Comparison of ENCODE assay signal across 8 mouse cellular contexts in genomic region chr9:110871030-110871429, GRCm38 (mm10). TPM values are rescaled to one million over a fixed set of nuclear protein-coding genes. Genes with fewer than 3 reads are reported as not detected.
DNase-seq lines count a peak whose midpoint lies in the region; ATAC-seq and TF ChIP-seq lines count a peak whose summit lies in the region.

No protein-coding gene starts in this region.

- no peak overlapping the region for H3K9ac ChIP-seq in MEL (ENCODE audit: control insufficient read depth, low read depth, low read length, poor library complexity, severe bottlenecking)
- H3K9ac ChIP-seq in midbrain, postnatal 0 days (replicated peaks; ENCODE audit: low read length, poor library complexity, severe bottlenecking) = no peak overlapping the region

- no peak overlapping the region for H3K4me2 ChIP-seq in midbrain, postnatal 0 days (ENCODE audit: low read depth, low read length, poor library complexity, severe bottlenecking)

- peak; percentile 70 to 72 for DNase-seq in left cerebral cortex, adult 18-20 months (ENCODE audit: low spot score in 2 of 2)
- DNase-seq in left cerebral cortex, adult 8-10 months (ENCODE audit: low spot score in 2 of 2) = no peak
- peak; percentile 37 for DNase-seq in MEL (ENCODE audit: low read depth, low spot score)
- DNase-seq in brain, embryonic 14.5 days (ENCODE audit: low read depth) = peak; percentile 53
- DNase-seq in forelimb bud, embryonic 11.5 days (ENCODE audit: low read depth, low spot score) = peak; percentile 68
- DNase-seq in layer of hippocampus, postnatal 10 days (ENCODE audit: low spot score in 2 of 2) = peak; percentile 74 to 75
- DNase-seq in midbrain, postnatal 0 days (ENCODE audit: low spot score) = peak; percentile 75
- no peak for DNase-seq in urinary bladder, postnatal 10 days (ENCODE audit: low spot score)

- ATAC-seq in midbrain, postnatal 0 days (ENCODE audit: low FRiP score) = no peak

- WGBS in midbrain, postnatal 0 days = 23% methylated on average over 7 of the region's 7 CpGs

- H3K4me3 ChIP-seq in MEL (ENCODE audit: control insufficient read depth in 1 of 2, insufficient read depth in 1 of 2, low read depth in 2 of 2, low read length in 2 of 2) = no peak overlapping the region
- H3K4me3 ChIP-seq in midbrain, postnatal 0 days (ENCODE audit: low read depth, low read length) = no peak overlapping the region

- no peaks in the 10 kb centered on the region for H3K79me2 ChIP-seq in MEL (ENCODE audit: control insufficient read depth, insufficient read depth, low read length, poor library complexity)

- H3K4me1 ChIP-seq in MEL (ENCODE audit: control insufficient read depth in 1 of 2, insufficient read depth in 2 of 2, low read length in 2 of 2) = no peaks in the 10 kb centered on the region
- H3K4me1 ChIP-seq in midbrain, postnatal 0 days (ENCODE audit: insufficient read depth, low read length) = peaks cover 11% of the 10 kb centered on the region; the same call in 1 of the 2 replicates

- H3K36me3 ChIP-seq in MEL (ENCODE audit: control insufficient read depth in 1 of 2, insufficient read depth in 2 of 2, low read length in 2 of 2) = no peaks in the 10 kb centered on the region
- no peaks in the 10 kb centered on the region for H3K36me3 ChIP-seq in midbrain, postnatal 0 days (ENCODE audit: insufficient read depth, low read length)

- TF ChIP-seq POLR2A in MEL (IDR thresholded peaks at IDR 0.05; ENCODE audit: control insufficient read depth in 1 of 2, insufficient read depth in 1 of 2, low read depth in 1 of 2, low read length in 2 of 2, poor library complexity in 1 of 2) = no peak
- TF ChIP-seq POLR2A in brain, embryonic 14.5 days (IDR thresholded peaks at IDR 0.05; ENCODE audit: borderline replicate concordance, extremely low read depth, insufficient read depth, insufficient read length, poor library complexity, severe bottlenecking) = no peak

- H3K9me3 ChIP-seq in MEL (replicated peaks; ENCODE audit: insufficient read depth, low read length) = no peaks in the 10 kb centered on the region
- H3K9me3 ChIP-seq in midbrain, postnatal 0 days (ENCODE audit: low read length) = no peaks in the 10 kb centered on the region

- TF ChIP-seq CTCF in MEL (IDR thresholded peaks at IDR 0.05 in 2 of 3, conservative IDR thresholded peaks at IDR 0.05 in 1 of 3; ENCODE audit: control insufficient read depth in 1 of 3, insufficient read depth in 1 of 3, low read depth in 2 of 3, low read length in 3 of 3, poor library complexity in 1 of 3, severe bottlenecking in 1 of 3) = peak; percentile 65 to 80 (median 80)
- peak; percentile 72; the same call in 1 of the 2 replicates for TF ChIP-seq CTCF in brain, embryonic 14.5 days (IDR thresholded peaks at IDR 0.05; ENCODE audit: borderline replicate concordance, extremely low read depth, insufficient read depth, insufficient read length)
- TF ChIP-seq CTCF in midbrain, postnatal 0 days (IDR thresholded peaks at IDR 0.05) = peak; percentile 81

- TF ChIP-seq RAD21 in MEL (IDR thresholded peaks at IDR 0.05; ENCODE audit: low read depth, low read length) = peak; percentile 74

- no peaks in the 10 kb centered on the region for H3K27me3 ChIP-seq in MEL (ENCODE audit: control insufficient read depth in 1 of 2, insufficient read depth in 2 of 2, low read length in 2 of 2)
- H3K27me3 ChIP-seq in midbrain, postnatal 0 days (ENCODE audit: insufficient read depth, low read length) = no peaks in the 10 kb centered on the region

- H3K27ac ChIP-seq in MEL (ENCODE audit: control insufficient read depth, low read depth, low read length) = no peak overlapping the region
- no peak overlapping the region for H3K27ac ChIP-seq in midbrain, postnatal 0 days (ENCODE audit: low read depth, low read length)

- TF ChIP-seq EP300 in MEL (IDR thresholded peaks at IDR 0.05; ENCODE audit: low read depth in 1 of 2, low read length in 2 of 2) = no peak

TF ChIP-seq in MEL, 35 proteins besides CTCF, POLR2A, EP300 and RAD21:
- TF ChIP-seq ZC3H11A (IDR thresholded peaks at IDR 0.05; ENCODE audit: low read depth, low read length) = peak; percentile 54
- TF ChIP-seq MAX (IDR thresholded peaks at IDR 0.05; ENCODE audit: low read length) = no peak
- peak; percentile 67 for TF ChIP-seq SMC3 (IDR thresholded peaks at IDR 0.05; ENCODE audit: low read depth, low read length)

RNA-seq across cellular contexts. Expression of gene Als2cl, which starts 8.6 kb away (rescaled TPM):
- 10 to 100 TPM; 10.6 to 14.2 TPM for total RNA-seq in left cerebral cortex, adult 18-20 months (2021)
- total RNA-seq in left cerebral cortex, adult 8-10 months (2022) = 10 to 100 TPM in 2 of 4 experiments, 1 to 10 TPM in 2; 8.4 to 13.0 (median 10.4) TPM
- not detected in 2 replicates for total RNA-seq in MEL (2012; rRNA removed)
- polyA plus RNA-seq in MEL (2012; ENCODE audit: insufficient read depth in 1 of 2, insufficient read length in 2 of 2, low read depth in 1 of 2, low replicate concordance in 2 of 2, missing spikeins in 1 of 2) = under 1 TPM in 1 of 2 experiments, not detected in 1; 0.21 TPM
- 2.6 and 3.9 TPM in 2 replicates for polyA plus RNA-seq in brain, embryonic 14.5 days (2012; rRNA removed)
- total RNA-seq in layer of hippocampus, postnatal 10 days (2021) = 10 to 100 TPM; 11.6 to 15.4 TPM
- 5.8 and 9.0 TPM in 2 replicates for total RNA-seq in midbrain, postnatal 0 days (2014; rRNA removed)
- 1.2 and 1.6 TPM in 2 replicates for polyA plus RNA-seq in midbrain, postnatal 0 days (2015; fragmentation: Nextera tagmentation; extraction: Ambion mirVana)

RNA-seq across cellular contexts. Expression of gene Tmie, which starts 8.9 kb away (rescaled TPM):
- total RNA-seq in left cerebral cortex, adult 18-20 months (2021) = 1 to 10 TPM; 3.2 to 4.3 TPM
- total RNA-seq in left cerebral cortex, adult 8-10 months (2022) = 1 to 10 TPM; 3.1 to 6.1 (median 4.1) TPM
- not detected in 2 replicates for total RNA-seq in MEL (2012; rRNA removed)
- polyA plus RNA-seq in MEL (2012; ENCODE audit: insufficient read depth in 1 of 2, insufficient read length in 2 of 2, low read depth in 1 of 2, low replicate concordance in 2 of 2, missing spikeins in 1 of 2) = not detected
- 0.61 and 1.1 TPM in 2 replicates for polyA plus RNA-seq in brain, embryonic 14.5 days (2012; rRNA removed)
- 1 to 10 TPM; 1.7 to 1.8 TPM for total RNA-seq in layer of hippocampus, postnatal 10 days (2021)
- 3.7 and 7.6 TPM in 2 replicates for total RNA-seq in midbrain, postnatal 0 days (2014; rRNA removed)
- 6.6 and 7.6 TPM in 2 replicates for polyA plus RNA-seq in midbrain, postnatal 0 days (2015; fragmentation: Nextera tagmentation; extraction: Ambion mirVana)

RNA-seq across cellular contexts. Expression of gene Prss50, which starts 13.3 kb away (rescaled TPM):
- 1 to 10 TPM; 1.1 to 2.1 TPM for total RNA-seq in left cerebral cortex, adult 18-20 months (2021)
- total RNA-seq in left cerebral cortex, adult 8-10 months (2022) = 1 to 10 TPM in 3 of 4 experiments, under 1 TPM in 1; 0.95 to 2.3 (median 1.9) TPM
- total RNA-seq in MEL (2012; rRNA removed) = not detected in 2 replicates
- not detected for polyA plus RNA-seq in MEL (2012; ENCODE audit: insufficient read depth in 1 of 2, insufficient read length in 2 of 2, low read depth in 1 of 2, low replicate concordance in 2 of 2, missing spikeins in 1 of 2)
- 0.06 and 0.08 TPM in 2 replicates for polyA plus RNA-seq in brain, embryonic 14.5 days (2012; rRNA removed)
- under 1 TPM; 0.31 to 0.41 TPM for total RNA-seq in layer of hippocampus, postnatal 10 days (2021)
- total RNA-seq in midbrain, postnatal 0 days (2014; rRNA removed) = 0.57 and 1.0 TPM in 2 replicates
- 1.3 and 1.5 TPM in 2 replicates for polyA plus RNA-seq in midbrain, postnatal 0 days (2015; fragmentation: Nextera tagmentation; extraction: Ambion mirVana)

RNA-seq across cellular contexts. Expression of gene Prss46, which starts 26.7 kb away (rescaled TPM):
- total RNA-seq in left cerebral cortex, adult 18-20 months (2021) = not detected
- total RNA-seq in left cerebral cortex, adult 8-10 months (2022) = not detected
- total RNA-seq in MEL (2012; rRNA removed) = not detected in 2 replicates
- polyA plus RNA-seq in MEL (2012; ENCODE audit: insufficient read depth in 1 of 2, insufficient read length in 2 of 2, low read depth in 1 of 2, low replicate concordance in 2 of 2, missing spikeins in 1 of 2) = not detected
- polyA plus RNA-seq in brain, embryonic 14.5 days (2012; rRNA removed) = not detected in 2 replicates
- under 1 TPM in 1 of 2 experiments, not detected in 1; 0.39 TPM for total RNA-seq in layer of hippocampus, postnatal 10 days (2021)
- total RNA-seq in midbrain, postnatal 0 days (2014; rRNA removed) = not detected in 2 replicates
- 0.12 TPM in 1 of 2 replicates, not detected in the other for polyA plus RNA-seq in midbrain, postnatal 0 days (2015; fragmentation: Nextera tagmentation; extraction: Ambion mirVana)

RNA-seq across cellular contexts. Expression of gene Prss45, which starts 36.6 kb away (rescaled TPM):
- under 1 TPM; 0.47 to 0.60 TPM for total RNA-seq in left cerebral cortex, adult 18-20 months (2021)
- under 1 TPM in 3 of 4 experiments, not detected in 1; 0.30 to 0.91 (median 0.91) TPM for total RNA-seq in left cerebral cortex, adult 8-10 months (2022)
- not detected in 2 replicates for total RNA-seq in MEL (2012; rRNA removed)
- not detected for polyA plus RNA-seq in MEL (2012; ENCODE audit: insufficient read depth in 1 of 2, insufficient read length in 2 of 2, low read depth in 1 of 2, low replicate concordance in 2 of 2, missing spikeins in 1 of 2)
- polyA plus RNA-seq in brain, embryonic 14.5 days (2012; rRNA removed) = 0.09 TPM in 1 of 2 replicates, not detected in the other
- under 1 TPM; 0.50 to 0.74 TPM for total RNA-seq in layer of hippocampus, postnatal 10 days (2021)
- 1.2 TPM in 1 of 2 replicates, not detected in the other for total RNA-seq in midbrain, postnatal 0 days (2014; rRNA removed)
- 0.46 and 0.54 TPM in 2 replicates for polyA plus RNA-seq in midbrain, postnatal 0 days (2015; fragmentation: Nextera tagmentation; extraction: Ambion mirVana)

Comparison
In these comparisons a context has a peak if more than half of its experiments do, and no peak if none do; other contexts are left out.
1. DNase-seq: peak in left cerebral cortex, adult 18-20 months (2 of 2), MEL (single experiment), brain, embryonic 14.5 days (single experiment), forelimb bud, embryonic 11.5 days (single experiment), layer of hippocampus, postnatal 10 days (2 of 2) and midbrain, postnatal 0 days (single experiment); none in left cerebral cortex, adult 8-10 months (0 of 2) and urinary bladder, postnatal 10 days (single experiment).
2. Peak in every context shown above with its lines, with median percentiles within 50 percentile points of each other: CTCF ChIP-seq.